Comparison of ENCODE assay signal across 8 mouse cellular contexts in the genomic region with DNA sequence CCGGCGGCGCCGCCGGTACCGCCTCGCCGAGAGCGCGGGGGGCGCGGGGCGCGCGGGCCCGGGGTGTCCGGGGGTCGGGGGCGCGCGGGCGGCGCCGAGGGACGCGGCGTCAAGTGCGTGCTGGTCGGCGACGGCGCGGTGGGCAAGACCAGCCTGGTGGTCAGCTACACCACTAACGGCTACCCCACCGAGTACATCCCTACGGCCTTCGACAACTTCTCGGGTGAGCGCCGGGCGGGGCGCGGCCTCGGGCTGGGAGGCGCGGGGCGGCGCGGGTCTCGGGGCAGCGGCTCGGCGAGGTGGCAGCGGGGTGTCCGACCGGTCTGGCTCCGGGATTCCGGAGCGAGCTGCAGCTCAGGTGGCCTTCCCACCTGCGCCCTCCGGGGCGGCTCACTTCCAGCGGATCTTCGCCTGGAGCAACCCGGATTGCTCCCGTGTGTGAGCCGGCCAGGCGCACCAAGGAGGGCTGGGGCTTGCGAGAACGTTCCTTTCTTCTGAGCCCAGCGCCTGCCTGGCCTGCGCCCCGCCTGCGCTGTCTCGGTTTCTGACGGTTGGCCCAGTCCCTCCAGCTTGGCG. TPM values are rescaled to one million over a fixed set of nuclear protein-coding genes. Genes with fewer than 3 reads are reported as not detected.
DNase-seq lines count a peak whose midpoint lies in the region; ATAC-seq and TF ChIP-seq lines count a peak whose summit lies in the region.

No protein-coding gene starts in this region.

- H3K27ac ChIP-seq in embryonic facial prominence, embryonic 14.5 days (replicated peaks; ENCODE audit: low read depth, low read length) = peak overlapping the region; percentile 94
- H3K27ac ChIP-seq in heart, embryonic 12.5 days (ENCODE audit: poor library complexity, severe bottlenecking) = peak overlapping the region; percentile 93

- H3K9ac ChIP-seq in embryonic facial prominence, embryonic 14.5 days (ENCODE audit: low read depth, low read length) = peak overlapping the region; percentile 85
- H3K9ac ChIP-seq in heart, embryonic 12.5 days = peak overlapping the region; percentile 97

- peaks cover 18% of the 10 kb centered on the region for H3K4me1 ChIP-seq in embryonic facial prominence, embryonic 14.5 days (ENCODE audit: control insufficient read depth, insufficient read depth, low read length)
- H3K4me1 ChIP-seq in heart, embryonic 12.5 days (replicated peaks) = peaks cover 32% of the 10 kb centered on the region
- peaks cover 6% of the 10 kb centered on the region; the same call in 1 of the 2 replicates for H3K4me1 ChIP-seq in lung, adult 2 months (ENCODE audit: control insufficient read depth, insufficient read depth, low read length)

- peaks cover 30% of the 10 kb centered on the region for H3K36me3 ChIP-seq in C2C12 (ENCODE audit: control insufficient read depth, insufficient read depth)
- peaks cover 31% of the 10 kb centered on the region for H3K36me3 ChIP-seq in embryonic facial prominence, embryonic 14.5 days (ENCODE audit: control insufficient read depth, insufficient read depth, low read length)
- H3K36me3 ChIP-seq in heart, embryonic 12.5 days = peaks cover 30% of the 10 kb centered on the region

- ATAC-seq in embryonic facial prominence, embryonic 14.5 days (ENCODE audit: low read depth) = peak; percentile 65
- ATAC-seq in heart, embryonic 12.5 days (ENCODE audit: insufficient number of reproducible peaks, low FRiP score) = peak; percentile 49
- ATAC-seq in activated CD4-positive, CD25-positive, alpha-beta regulatory T cell, adult 4 months = no peak

- H3K4me2 ChIP-seq in embryonic facial prominence, embryonic 14.5 days (ENCODE audit: low read depth, low read length) = peak overlapping the region; percentile 48
- H3K4me2 ChIP-seq in heart, embryonic 12.5 days = peak overlapping the region; percentile 77

- peak overlapping the region; percentile 98 for H3ac ChIP-seq in C2C12 (ENCODE audit: control insufficient read depth, insufficient read length, low read depth)

- peak; percentile 73 for DNase-seq in adrenal gland, postnatal 14 days
- peak; percentile 81 for DNase-seq in embryonic facial prominence, embryonic 14.5 days (ENCODE audit: low spot score)
- DNase-seq in kidney, postnatal 10 days = peak; percentile 75
- DNase-seq in lung, adult 2 months = peak; percentile 70
- peak; percentile 46 for DNase-seq in ovary, postnatal 10 days (ENCODE audit: low spot score)

- TF ChIP-seq CTCF in C2C12 (IDR thresholded peaks at IDR 0.05; ENCODE audit: control insufficient read depth, insufficient read depth, insufficient read length) = no peak
- TF ChIP-seq CTCF in lung, adult 2 months (IDR thresholded peaks at IDR 0.05; ENCODE audit: insufficient read depth, low read length) = no peak

- H3K9me3 ChIP-seq in embryonic facial prominence, embryonic 14.5 days (ENCODE audit: control insufficient read depth, low read length) = no peaks in the 10 kb centered on the region
- no peaks in the 10 kb centered on the region for H3K9me3 ChIP-seq in heart, embryonic 12.5 days (replicated peaks)

- WGBS in embryonic facial prominence, embryonic 14.5 days = under 1% methylated on average over 14 of the region's 77 CpGs
- under 1% methylated on average over 74 of the region's 77 CpGs for WGBS in heart, embryonic 12.5 days
- WGBS in lung, adult 2 months = 6% methylated on average over 74 of the region's 77 CpGs

- peak overlapping the region; percentile 59 for H3K4me3 ChIP-seq in C2C12 (ENCODE audit: insufficient read depth, poor library complexity, severe bottlenecking)
- peak overlapping the region; percentile 78 for H3K4me3 ChIP-seq in embryonic facial prominence, embryonic 14.5 days (ENCODE audit: low read depth, low read length)
- H3K4me3 ChIP-seq in heart, embryonic 12.5 days = peak overlapping the region; percentile 93
- H3K4me3 ChIP-seq in lung, adult 2 months (replicated peaks; ENCODE audit: extremely low read depth, low read depth, low read length) = peak overlapping the region; percentile 75

- TF ChIP-seq POLR2A in lung, adult 2 months (IDR thresholded peaks at IDR 0.05; ENCODE audit: borderline replicate concordance, extremely low read depth, low read depth, low read length) = peak; percentile 24; the same call in 1 of the 2 replicates

- H3K79me2 ChIP-seq in C2C12 (ENCODE audit: control insufficient read depth, insufficient read depth) = peaks cover 52% of the 10 kb centered on the region

- H3K79me3 ChIP-seq in C2C12 (ENCODE audit: low read depth) = peaks cover 25% of the 10 kb centered on the region

- H3K27me3 ChIP-seq in C2C12 (ENCODE audit: control insufficient read depth, insufficient read depth, insufficient read length) = no peaks in the 10 kb centered on the region
- H3K27me3 ChIP-seq in embryonic facial prominence, embryonic 14.5 days (replicated peaks; ENCODE audit: control insufficient read depth, insufficient read depth, low read length) = no peaks in the 10 kb centered on the region
- H3K27me3 ChIP-seq in heart, embryonic 12.5 days (replicated peaks) = no peaks in the 10 kb centered on the region

TF ChIP-seq in C2C12, 6 proteins besides CTCF, POLR2A, EP300 and RAD21:
- TF ChIP-seq USF1 (IDR thresholded peaks at IDR 0.05; ENCODE audit: low read depth) (no peak), MYOD1 (IDR thresholded peaks at IDR 0.05; ENCODE audit: control insufficient read depth, insufficient read length, low read depth) (no peak), MAX (IDR thresholded peaks at IDR 0.05) (no peak), CEBPB (IDR thresholded peaks at IDR 0.05; ENCODE audit: low read depth) (no peak), MYOG (IDR thresholded peaks at IDR 0.05; ENCODE audit: control insufficient read depth, extremely low read depth, insufficient read length) (no peak)

RNA-seq across cellular contexts. Expression of a gene that starts 0.4 kb away (rescaled TPM):
- 22.7 TPM for polyA plus RNA-seq in C2C12 (2012; fragmentation: generic; extraction: Trizol)
- total RNA-seq in adrenal gland, postnatal 14 days (2021) = 40.8 and 46.5 TPM in 2 replicates
- 9.5 and 9.6 TPM in 2 replicates for polyA plus RNA-seq in embryonic facial prominence, embryonic 14.5 days (2014; fragmentation: Nextera tagmentation; extraction: Ambion mirVana)
- 10.7 and 13.4 TPM in 2 replicates for polyA plus RNA-seq in heart, embryonic 12.5 days (2016; fragmentation: Nextera tagmentation; extraction: Ambion mirVana)
- polyA plus RNA-seq in lung, adult 2 months (2012; rRNA removed) = 5.0 and 8.0 TPM in 2 replicates
- not detected for polyA plus RNA-seq in activated CD4-positive, CD25-positive, alpha-beta regulatory T cell, adult 4 months (2017; shearing (Covaris generic))
